Mouse (Mus musculus): ENCODE results near the gene Farp1.
A peak's percentile ranks its signal among the peaks of the same experiment; 100 is the strongest.
"Not testable (repeated sequence)": the region's sequence is repeated elsewhere in the genome, so short reads cannot be mapped to it uniquely, and the experiment has no call there.

Gene Farp1

DNA sequence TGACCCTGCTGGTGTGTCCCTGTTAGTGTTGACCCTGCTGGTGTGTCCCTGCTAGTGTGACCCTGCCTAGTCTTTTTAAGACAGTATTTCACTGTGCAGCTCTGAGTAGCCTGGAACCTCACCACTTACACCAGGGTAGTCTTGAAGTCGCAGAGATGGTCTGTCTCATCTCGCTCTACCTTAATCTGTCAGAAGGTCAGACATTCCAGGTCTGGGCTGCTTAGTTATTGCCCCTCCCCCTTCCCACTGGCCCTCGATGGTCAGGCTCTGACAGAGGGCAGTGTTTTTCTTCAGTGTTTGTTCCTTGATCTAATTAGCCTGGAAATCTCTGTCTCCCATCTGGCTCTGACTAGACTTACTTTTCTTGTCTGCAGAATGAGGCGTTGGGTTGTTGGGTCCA lies 71.9 kb downstream of the Farp1 start:
- DNase-seq: no peak

DNA sequence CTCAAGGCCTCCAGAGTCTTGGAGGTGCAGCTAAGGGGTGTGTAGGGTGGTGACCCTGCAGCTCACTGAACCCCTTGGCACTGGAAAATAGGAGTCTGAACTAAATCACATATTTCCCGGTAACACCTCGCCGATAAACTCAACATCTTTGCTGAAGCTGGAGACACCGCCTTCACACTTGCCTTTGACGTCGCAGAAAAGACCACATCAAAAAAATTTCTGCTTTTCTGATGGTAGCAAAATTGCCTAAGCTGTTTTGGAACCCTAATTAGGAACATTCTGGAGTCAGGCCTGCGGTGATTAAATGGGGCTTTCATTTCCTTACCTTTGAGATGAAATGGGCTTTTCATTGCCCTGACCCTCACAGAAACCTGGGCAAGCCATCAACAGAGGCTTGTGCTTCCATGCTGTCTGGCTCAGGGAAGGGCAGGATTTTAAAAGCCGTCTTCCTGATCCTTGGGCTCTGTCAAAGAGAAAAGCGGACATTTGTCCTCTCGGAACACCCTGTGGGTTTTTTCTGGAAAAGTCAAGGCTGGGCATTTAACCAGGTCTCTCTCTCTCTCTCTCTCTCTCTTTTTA lies 72.8 kb downstream of the Farp1 start:
- DNase-seq: peak; percentile 24

DNA sequence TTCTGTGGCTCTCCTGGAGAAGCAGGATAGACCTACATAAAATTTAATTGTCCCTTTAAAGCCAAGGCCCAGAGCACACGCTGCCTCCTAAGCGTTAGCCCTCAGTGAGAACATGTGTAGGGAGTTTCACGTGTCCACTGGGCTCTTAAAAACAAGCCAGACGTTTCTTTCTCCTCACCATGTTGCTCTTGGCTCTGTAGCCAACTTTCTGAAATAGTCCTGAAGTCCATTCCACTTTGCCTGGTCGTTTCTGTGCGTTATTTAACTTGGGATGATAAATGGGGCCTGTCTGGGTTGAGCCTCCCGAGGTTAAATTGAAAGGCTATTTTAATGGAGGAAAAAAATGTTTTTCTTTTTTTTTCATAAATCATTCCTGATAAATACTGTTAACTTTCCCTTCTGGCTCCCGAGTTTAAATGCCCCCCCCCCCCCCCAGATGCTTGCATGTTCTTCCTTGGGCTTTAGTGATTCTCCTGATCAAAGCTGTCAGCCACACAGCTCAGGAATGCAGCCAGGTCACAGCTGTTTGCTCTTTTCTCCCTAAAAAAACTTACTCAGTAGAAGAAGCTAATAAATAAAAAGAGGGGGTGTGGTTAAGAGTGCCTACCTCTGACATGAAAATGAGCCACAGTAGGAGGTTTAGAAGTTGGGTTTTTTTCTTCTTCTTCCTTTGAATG lies 73.6 kb downstream of the Farp1 start:
- no peak for DNase-seq

DNA sequence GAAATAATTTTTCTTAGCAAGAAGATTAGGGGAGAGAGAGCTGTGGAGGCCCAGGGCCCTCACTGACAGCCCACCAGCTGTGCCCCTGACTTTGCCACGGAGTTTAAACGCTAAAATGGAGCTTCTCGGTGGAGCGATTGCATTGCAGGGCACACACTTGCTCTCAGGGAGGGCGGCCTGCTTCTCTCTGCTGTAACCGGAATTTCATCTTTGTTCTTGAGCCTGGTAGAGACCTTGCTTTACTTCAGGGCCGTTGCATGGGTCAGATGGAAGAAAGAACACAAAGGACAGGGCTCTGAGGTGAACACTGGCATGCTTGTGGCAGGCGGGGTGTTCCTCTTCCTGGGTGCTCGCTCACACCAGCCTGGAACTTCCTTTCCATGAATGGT lies 74.1 kb downstream of the Farp1 start:
- DNase-seq: no peak

DNA sequence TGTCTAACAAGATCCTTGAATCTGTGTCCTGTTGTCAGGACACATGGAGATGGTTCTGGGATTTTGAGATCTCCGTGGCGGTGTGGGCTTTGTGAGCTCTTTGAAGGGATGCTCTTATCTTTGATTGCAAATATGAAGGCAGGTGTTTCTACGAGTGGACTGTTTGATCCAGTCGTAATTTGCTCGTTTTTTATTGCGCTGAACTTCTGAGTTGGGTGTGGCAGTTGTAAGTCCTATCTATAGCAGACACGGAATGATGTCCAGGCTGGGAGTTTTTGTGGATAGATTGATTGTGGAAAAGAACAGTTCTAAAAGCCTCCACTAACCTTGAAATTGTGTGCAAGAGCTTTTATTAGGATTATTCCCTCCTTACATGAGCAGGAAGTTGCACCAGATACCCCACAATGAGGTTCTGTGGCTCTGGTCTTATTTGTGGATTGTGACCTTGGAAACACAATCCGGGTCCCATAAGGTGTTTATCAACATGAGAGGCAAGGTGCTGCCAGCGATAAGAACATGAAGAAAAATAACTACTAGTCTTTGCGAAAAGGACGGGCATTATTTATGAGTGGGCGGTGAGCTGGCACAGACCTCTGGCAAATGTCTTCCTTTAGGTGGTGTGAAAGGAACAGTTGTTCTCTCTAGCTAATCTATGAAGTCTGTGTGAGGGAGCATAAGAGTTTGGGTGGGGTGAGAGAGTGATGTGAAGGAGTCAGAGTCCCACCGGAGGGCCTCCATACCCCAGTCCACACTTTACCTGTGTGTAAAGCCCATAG lies 75.7 kb downstream of the Farp1 start:
- no peak for DNase-seq

DNA sequence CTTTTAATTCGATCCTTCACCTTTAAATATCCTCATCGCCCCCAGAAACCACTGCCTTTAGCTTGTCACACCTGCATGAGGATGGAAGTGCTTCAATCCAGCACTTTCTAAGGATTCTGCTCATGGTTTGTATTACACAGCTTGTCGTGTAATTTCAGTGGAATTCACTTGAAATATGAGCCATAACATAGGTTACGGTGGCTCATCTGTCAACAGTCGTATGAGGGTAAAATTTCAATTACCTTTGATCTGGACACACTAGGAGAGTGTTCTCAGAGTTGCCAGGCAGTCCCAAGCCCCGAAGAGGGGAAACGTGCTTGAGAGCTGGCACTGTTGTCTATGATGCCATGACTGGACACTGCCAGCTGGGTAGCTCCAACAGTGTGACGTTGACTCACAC lies 77.1 kb downstream of the Farp1 start:
- DNase-seq: peak; percentile 31

DNA sequence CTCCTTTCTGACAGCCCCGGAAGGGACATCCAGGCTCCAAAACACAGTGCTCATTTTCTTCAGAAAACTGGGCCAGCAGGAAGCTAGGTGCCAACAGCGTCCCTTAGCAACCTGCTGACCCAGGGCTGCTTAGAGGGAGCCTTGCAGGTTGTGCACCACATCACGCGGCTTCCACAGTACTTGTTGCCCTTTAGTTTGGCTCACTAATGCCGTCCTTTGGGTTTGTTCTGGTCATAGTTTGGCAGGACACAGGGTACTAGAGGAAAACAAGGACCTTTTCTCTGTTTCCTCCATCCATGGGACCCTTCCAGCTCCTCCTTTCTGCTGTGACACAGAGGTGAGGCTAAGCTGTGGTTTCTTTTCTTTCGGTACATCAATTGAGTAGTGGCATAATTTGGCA lies 78.8 kb downstream of the Farp1 start:
- peak; percentile 86 for DNase-seq

DNA sequence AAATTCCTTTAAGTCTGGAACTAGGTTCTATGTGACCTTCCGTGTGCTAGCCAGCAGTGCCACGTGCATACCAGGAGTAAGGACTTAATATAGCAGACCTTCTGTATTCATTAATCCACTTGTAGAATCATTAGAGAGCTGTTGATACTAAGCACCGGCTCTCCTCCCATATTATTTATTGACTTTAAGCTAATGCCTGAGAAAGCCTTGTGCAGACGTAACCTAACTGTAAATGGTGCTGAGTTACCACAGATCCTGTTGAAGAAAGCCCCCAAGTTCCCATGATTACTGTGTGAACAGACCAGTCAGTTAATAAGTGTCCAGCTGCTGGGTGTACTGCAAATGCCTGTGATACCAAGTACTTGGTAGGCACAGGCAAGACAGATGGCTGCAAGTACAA lies 81.7 kb downstream of the Farp1 start:
- DNase-seq: no peak

DNA sequence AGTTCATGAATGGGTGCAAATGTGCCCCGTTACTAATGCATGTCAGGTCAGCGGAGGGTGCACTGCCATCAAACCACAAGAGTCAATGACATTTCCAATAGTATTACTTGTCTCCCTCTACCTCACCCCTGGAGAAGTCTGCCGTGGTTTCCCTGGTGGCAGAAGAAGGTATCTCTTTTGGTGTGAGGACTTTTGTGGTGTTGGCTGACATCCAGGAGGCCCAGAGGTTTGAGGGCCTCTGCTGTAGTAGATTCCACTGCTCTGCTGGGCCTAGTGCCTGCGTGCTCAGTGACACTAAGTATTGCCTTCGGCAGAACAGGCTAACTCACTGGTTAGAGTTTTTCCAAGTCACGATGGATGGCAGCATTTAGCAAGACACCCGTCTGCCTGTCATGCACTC lies 83.9 kb downstream of the Farp1 start:
- no peak for DNase-seq

DNA sequence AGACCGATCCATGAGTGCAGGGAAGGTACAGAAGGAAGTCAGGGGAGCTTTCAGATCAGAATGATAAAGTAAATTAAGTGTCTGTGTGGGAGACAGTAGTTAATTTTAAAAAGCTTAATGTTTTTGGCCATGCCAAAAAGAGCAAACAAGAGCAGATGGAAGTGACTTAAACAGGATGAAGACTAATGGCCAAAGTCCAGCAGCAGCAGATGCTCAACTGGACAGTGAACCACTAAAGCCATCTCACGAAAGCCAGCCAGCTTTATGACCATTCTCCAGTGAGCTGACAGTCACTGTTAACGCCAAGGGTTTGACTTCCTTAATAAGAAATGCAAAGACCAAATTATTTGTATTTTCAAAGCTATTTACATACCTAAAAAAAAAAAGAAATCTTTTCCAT lies 86.7 kb downstream of the Farp1 start:
- DNase-seq: no peak

DNA sequence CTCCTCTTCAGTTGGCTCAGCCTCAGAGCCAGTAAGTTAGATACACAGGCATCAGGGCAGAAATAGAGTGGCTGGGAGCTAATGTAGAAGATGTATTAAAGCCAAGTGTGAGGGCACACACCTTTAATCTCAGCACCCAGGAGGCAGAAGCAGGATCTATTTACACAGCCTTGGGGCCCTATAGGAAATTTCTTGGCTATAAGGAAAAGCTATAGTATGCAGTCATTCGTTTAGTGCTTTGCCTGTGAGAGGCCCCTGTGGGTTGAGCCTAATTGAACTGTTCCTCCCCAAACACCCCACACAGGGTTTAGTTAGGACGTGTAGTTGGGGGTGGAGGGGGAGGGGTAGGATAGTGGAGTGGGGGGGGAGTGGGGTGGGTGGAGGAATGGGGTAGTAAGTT lies 87.9 kb downstream of the Farp1 start:
- DNase-seq: no peak

DNA sequence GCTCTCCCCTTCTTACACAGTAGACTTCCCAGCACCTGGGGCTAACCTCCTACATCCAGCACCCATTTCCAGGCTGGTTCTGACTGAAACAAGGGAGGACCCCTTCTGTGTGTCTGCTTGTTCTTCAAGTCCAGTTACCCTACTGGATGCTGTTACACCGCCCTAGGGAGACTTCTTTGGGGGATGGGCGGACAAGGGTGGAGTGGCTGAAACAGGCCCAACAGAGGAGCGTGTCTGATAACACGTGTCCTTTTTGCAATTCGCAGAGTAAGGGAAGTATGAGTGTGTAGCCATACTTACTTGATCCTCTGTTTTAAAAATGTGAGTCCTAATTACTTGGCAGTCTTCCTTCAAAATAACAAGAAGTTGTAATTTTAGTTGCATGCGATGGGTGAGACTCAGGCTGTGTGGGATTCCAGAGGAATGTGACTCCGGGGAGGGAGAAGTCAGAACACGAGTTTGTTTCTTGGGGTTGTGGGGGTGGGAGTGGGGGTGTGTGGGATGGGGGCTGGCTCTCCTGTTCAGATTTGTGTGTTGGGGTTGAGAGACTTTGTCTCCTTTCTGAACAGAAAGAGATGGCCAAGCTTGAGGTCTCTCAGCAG lies 89.5 kb downstream of the Farp1 start:
- no peak for DNase-seq

DNA sequence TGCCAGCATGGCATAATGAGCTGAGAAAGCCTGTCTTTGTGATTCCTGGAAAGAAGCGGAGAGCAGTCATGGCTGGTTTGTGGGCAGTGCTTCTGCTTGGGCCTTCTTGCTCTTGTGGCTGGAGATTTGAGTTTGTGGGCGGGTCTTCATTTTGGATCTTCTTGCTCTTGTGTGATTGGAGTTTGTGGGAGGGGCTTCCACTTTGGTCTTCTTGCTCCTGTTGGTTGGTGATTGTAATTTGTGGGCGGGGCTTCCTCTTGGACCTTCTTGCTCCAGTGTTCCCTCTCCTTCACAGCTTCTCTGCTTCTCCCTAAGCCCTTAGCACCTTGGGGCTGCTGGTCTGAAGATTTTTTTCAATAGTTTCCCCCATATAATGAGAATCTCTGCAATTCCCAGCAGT lies 90.7 kb downstream of the Farp1 start:
- no peak for DNase-seq

DNA sequence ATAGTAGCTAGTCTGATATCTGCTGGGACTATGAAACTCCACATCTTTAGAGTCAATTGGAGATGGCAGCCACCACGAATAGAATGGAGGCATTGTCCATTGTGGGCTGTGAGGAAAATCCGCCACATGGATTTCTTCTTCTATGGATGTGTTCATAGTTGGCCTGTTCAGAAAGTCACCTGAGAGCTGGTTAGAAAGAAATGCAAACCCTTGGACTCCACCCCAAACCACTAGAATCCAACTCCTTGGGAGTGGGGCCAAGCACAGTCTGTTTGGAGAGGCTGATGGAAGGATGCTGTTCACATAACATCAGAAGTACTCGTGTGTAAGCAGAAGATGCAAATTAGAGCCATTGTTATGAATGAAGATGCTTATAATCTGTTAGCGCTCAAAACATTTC lies 91.3 kb downstream of the Farp1 start:
- no peak for DNase-seq

DNA sequence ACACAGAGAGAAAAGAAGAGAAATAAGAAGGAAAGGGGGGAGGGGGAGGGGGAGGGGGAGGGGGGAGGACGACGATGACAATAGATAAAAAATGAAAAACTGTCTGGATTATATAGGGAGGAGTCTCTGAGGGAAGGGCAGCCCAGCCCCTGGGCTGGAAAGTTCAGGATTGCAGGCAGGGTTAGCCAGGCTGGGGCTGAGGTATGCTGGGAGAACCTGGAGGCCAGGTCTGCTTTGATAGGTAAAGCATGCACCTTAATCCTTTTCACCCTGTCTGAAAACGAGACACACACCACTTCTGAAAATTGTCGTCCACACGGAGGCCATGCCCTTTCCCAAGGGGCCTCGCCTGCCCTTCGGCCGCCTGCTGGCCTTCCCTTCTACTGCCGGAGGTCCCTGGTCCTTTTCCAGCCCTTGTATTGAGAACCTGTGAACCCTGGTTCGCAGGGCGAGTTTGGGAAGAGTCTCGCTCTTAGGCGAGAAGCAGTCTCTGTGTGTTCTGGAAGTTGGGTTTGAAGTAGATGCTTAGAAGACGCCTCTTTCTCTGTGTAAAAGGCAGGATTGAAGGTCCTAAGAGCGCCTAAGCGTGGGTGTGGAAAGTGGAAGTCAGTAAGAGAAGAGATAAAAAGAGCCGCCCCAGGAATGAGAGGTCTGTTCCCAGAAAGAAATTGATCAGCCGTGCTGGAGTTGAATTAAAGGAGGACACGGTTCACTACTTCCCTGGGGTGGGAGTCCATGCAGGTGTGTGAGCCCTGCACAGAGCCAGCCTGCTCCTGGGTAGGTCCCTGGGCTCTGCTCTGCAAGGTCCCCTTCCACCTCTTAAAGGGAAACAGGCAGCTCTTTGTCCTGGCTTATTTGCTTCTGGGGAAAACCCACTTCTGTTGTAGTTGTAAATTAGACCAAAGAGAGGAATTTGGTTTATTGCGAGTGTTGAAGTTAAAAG lies 94.1 kb downstream of the Farp1 start:
- DNase-seq: no peak

DNA sequence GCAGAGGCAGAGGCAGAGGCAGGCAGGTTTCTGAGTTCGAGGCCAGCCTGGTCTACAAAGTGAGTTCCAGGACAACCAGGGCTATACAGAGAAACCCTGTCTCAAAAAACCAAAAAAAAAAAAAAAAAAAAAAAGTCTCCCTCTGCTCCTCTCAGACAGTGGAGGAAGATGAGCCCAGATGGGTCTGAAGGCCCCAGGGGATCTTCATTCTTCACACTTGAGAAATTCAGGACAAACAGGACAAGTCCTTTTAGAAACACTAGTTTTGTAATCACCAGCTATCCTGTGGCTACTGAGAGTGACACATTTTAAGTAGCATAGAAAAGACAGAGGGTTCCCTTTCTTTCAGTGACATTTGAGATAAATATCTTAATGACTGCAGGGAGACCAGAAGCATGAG lies 95.4 kb downstream of the Farp1 start:
- DNase-seq: not testable (repeated sequence)

DNA sequence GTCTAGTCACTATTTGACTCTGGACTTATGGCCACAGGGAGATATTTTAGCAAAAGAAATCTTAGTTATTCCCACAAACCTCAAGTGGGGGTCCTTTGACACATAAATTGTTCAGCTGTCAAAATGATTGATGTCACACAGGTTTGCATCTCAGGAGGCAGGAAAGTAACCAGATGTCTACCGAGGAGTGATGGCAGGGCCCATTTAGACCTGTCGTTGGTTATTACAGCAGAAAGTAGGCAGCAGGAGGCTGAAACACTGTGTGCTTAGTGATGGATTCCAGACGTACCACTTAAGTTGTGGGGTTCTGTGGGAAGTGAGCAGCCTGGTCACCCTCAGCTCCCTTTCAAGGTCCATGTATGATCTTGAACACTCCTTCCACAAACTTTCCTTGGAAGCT lies 99.4 kb downstream of the Farp1 start:
- DNase-seq: no peak

DNA sequence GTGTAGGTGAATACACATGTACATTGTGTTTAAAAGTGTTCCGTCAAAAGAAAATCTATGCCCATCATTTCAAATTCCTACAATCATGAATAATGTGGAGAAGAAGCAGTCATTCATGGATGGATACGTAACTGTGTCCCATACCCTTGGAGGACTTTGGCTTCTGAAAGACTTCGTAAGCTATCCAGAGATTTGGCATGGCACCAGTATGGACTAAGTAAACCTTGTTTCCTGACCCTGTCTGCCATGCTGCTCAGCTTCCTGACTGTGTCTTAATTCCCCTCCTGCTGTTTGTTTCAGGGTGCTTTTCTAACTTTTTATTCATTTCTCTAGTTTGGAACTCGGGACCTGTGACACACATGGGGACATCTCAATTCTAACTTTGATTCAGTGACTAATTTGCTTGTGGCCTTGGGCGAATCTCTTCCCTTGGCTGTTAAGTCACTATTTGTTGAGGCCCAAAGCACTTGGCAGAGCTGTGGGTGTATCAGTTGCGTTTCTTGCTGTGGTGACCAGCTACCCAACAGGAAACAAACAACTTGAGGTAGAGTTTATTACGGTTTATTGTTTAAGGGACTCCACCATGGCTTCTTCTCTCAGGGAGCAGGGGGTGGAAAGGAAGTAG lies 108.9 kb downstream of the Farp1 start:
- DNase-seq: no peak

DNA sequence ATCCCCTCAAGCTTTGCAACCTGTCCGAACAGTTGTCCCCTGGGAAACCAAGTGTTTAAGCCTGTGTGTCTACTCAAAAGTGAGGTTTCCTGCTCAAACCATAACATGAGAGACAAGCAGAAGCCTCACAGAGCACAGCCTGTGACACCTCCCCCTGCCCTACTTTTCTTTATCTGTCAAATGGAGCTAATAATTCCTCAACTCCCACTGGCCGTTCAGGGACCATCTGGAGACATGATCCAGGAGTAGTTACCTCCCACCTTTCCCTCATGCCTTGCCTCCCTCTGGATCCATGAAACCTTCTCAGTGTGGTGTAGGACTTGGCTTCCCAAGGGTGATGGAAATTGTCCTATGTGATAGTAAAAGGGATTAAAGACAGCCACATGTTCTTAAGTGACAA lies 109.5 kb downstream of the Farp1 start:
- DNase-seq: no peak

DNA sequence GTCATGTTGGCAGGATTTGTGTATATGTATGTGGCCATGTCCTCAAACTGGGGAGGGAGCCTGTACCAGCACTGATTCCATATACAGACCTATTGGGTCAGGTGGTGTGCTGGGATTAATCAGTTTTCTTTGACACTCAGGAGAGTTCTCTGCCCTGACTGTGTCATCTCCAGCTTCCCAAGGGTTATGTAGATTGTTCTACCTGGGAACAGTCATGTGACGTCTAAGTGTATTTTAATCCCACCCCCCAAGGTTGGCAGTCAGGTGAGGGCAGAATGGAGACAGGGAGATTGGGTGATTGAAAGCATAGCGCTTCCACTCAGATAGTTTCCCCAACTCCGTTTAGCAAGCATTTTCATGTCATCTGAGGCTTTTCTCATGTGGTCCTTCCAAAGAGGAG lies 110.3 kb downstream of the Farp1 start:
- DNase-seq: no peak

DNA sequence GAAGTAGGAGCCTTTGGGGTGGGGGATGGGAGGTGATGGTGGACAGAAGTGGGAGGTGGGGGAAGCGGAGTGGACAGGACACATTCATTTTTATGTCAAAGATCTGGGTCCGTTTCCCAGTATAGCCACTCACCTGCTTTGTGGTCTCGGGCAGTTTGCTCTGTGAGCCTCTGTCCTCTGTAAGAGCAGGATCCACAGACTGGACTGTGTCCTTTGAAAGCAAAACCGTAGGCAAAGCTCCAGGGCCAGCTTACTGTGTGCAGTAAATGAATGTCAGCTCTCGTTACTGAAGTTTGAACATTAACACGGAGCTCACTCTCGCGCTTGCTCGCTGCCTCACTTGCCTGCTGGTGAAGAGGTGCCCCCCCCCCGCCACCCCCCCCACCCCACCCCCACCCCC lies 110.7 kb downstream of the Farp1 start:
- no peak for DNase-seq

DNA sequence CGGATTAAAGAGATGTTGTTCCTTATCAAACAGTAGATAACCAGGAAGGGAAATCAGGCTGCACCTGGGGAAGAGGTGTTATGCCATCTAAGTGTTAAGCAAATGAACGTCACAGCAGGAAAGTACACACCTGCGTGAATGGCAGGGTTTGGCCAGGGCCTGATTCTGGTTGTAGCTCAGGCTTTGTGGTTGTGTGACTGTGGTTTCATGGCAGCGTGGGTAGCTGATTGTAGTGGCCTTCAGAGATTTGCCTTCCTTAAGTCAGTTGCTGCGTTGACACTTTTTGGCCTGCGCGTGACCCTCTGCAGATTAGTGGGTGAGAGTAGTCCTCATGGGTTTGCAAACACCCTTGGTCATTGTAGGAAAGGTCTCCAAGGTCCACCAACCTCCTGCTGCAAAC lies 111.2 kb downstream of the Farp1 start:
- no peak for DNase-seq
